Mouse (Mus musculus): ENCODE measurements around the gene Bri3. TPM values are rescaled to one million over a fixed set of nuclear protein-coding genes. Genes with fewer than 3 reads are reported as not detected.

Gene Bri3
- total and polyA plus RNA-seq, 3 experiments: 21.6 to 40.5 TPM; not detected in 1

DNA sequence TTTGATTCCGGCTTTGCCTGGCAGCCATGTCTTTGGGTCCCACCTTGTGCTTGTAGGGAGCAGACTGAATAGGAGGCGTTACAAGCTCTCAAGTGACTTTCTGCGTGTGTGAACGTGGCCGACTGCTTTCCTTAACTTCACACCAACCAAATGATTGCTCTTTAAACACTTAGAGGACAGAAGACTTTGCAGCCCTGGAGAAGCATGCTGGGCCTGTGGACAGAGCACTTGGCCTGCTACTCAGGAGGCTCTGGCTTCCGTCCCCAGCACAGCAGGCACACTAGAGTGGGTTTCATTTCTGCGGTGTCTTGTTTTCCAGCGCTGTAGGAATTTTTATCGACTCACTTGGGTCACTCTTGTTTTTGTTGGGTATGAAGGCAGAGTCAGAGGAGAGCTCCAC lies 18.8 kb downstream of the Bri3 start:
- Histone ChIP-seq H3K9ac (ENCODE audit: control insufficient read depth, low read depth, low read length, poor library complexity, severe bottlenecking) (no peak overlapping the region), H3K36me3 (ENCODE audit: control insufficient read depth in 1 of 2, insufficient read depth in 2 of 2, low read length in 2 of 2) (no peaks in the 10 kb centered on the region), H3K4me1 (ENCODE audit: control insufficient read depth in 1 of 2, insufficient read depth in 2 of 2, low read length in 2 of 2) (no peaks in the 10 kb centered on the region), H3K79me2 (ENCODE audit: control insufficient read depth, insufficient read depth, low read length, poor library complexity) (peaks cover 6% of the 10 kb centered on the region; the same call in 1 of the 2 replicates), H3K27me3 (ENCODE audit: control insufficient read depth in 1 of 2, insufficient read depth in 2 of 2, low read length in 2 of 2) (no peaks in the 10 kb centered on the region), H3K27ac (ENCODE audit: control insufficient read depth, low read depth, low read length) (no peak overlapping the region), H3K4me3 (ENCODE audit: control insufficient read depth in 1 of 2, insufficient read depth in 1 of 2, low read depth in 2 of 2, low read length in 2 of 2) (no peak overlapping the region), H3K9me3 (replicated peaks; ENCODE audit: insufficient read depth, low read length) (no peaks in the 10 kb centered on the region)
- TF ChIP-seq MAFK (IDR thresholded peaks at IDR 0.05; ENCODE audit: borderline replicate concordance, low read depth, low read length) (no peak), NRF1 (IDR thresholded peaks at IDR 0.05; ENCODE audit: insufficient read depth, low read depth, low read length, poor library complexity, severe bottlenecking) (no peak), ZMIZ1 (IDR thresholded peaks at IDR 0.05; ENCODE audit: low read depth, low read length) (no peak), CTCF (IDR thresholded peaks at IDR 0.05 in 2 of 3, conservative IDR thresholded peaks at IDR 0.05 in 1 of 3; ENCODE audit: control insufficient read depth in 1 of 3, insufficient read depth in 1 of 3, low read depth in 2 of 3, low read length in 3 of 3, poor library complexity in 1 of 3, severe bottlenecking in 1 of 3) (no peak), EP300 (IDR thresholded peaks at IDR 0.05; ENCODE audit: low read depth in 1 of 2, low read length in 2 of 2) (no peak), USF1 (IDR thresholded peaks at IDR 0.05; ENCODE audit: low read depth, low read length) (no peak), ZC3H11A (IDR thresholded peaks at IDR 0.05; ENCODE audit: low read depth, low read length) (no peak), SIN3A (IDR thresholded peaks at IDR 0.05; ENCODE audit: low read length) (no peak), E2F4 (IDR thresholded peaks at IDR 0.05; ENCODE audit: borderline replicate concordance, low read depth, low read length) (no peak), TBP (IDR thresholded peaks at IDR 0.05; ENCODE audit: low read depth, low read length) (no peak), MEF2A (IDR thresholded peaks at IDR 0.05; ENCODE audit: extremely low read depth, insufficient replicate concordance, low read depth, low read length, poor library complexity, severe bottlenecking) (no peak), TAL1 (IDR thresholded peaks at IDR 0.05; ENCODE audit: low read length) (no peak), POLR2A (IDR thresholded peaks at IDR 0.05; ENCODE audit: control insufficient read depth in 1 of 2, insufficient read depth in 1 of 2, low read depth in 1 of 2, low read length in 2 of 2, poor library complexity in 1 of 2) (no peak), RAD21 (IDR thresholded peaks at IDR 0.05; ENCODE audit: low read depth, low read length) (no peak), TCF12 (IDR thresholded peaks at IDR 0.05; ENCODE audit: low read depth, low read length) (no peak)
- DNase-seq (ENCODE audit: low read depth, low spot score): no peak

DNA sequence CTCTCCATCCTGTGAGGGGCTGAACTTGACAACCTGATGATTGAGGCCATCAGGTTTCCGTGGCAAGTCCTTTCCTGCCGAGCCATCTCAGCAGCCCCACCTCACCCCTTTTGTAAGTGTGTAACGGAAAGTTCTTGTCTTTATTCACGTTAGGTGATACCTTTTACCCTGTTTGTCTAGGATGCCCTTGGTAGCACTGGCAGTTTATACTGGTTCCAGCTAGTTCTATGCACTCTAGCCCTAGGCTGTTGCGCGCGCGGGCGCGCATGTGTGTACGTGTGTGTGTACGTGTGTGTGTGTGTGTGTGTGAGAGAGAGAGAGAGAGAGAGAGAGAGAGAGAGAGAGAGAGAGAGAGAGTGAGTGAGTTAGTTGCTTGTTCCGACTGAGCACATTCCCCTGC lies 19.3 kb downstream of the Bri3 start:
- Histone ChIP-seq H3K9me3 (replicated peaks; ENCODE audit: insufficient read depth, low read length) (no peaks in the 10 kb centered on the region), H3K36me3 (ENCODE audit: control insufficient read depth in 1 of 2, insufficient read depth in 2 of 2, low read length in 2 of 2) (no peaks in the 10 kb centered on the region), H3K4me3 (ENCODE audit: control insufficient read depth in 1 of 2, insufficient read depth in 1 of 2, low read depth in 2 of 2, low read length in 2 of 2) (no peak overlapping the region), H3K9ac (ENCODE audit: control insufficient read depth, low read depth, low read length, poor library complexity, severe bottlenecking) (no peak overlapping the region), H3K27me3 (ENCODE audit: control insufficient read depth in 1 of 2, insufficient read depth in 2 of 2, low read length in 2 of 2) (no peaks in the 10 kb centered on the region), H3K27ac (ENCODE audit: control insufficient read depth, low read depth, low read length) (no peak overlapping the region), H3K79me2 (ENCODE audit: control insufficient read depth, insufficient read depth, low read length, poor library complexity) (peaks cover 5% of the 10 kb centered on the region; the same call in 1 of the 2 replicates), H3K4me1 (ENCODE audit: control insufficient read depth in 1 of 2, insufficient read depth in 2 of 2, low read length in 2 of 2) (no peaks in the 10 kb centered on the region)
- DNase-seq (ENCODE audit: low read depth, low spot score): no peak
- TF ChIP-seq BHLHE40 (IDR thresholded peaks at IDR 0.05; ENCODE audit: borderline replicate concordance, low read depth, low read length) (no peak), NRF1 (IDR thresholded peaks at IDR 0.05; ENCODE audit: insufficient read depth, low read depth, low read length, poor library complexity, severe bottlenecking) (no peak), POLR2AphosphoS5 (IDR thresholded peaks at IDR 0.05; ENCODE audit: borderline replicate concordance, low read depth, low read length) (no peak)
